In genomic region chr5:73209201-73210096, GRCm38 (mm10) we compare ENCODE assay signal across 10 mouse cellular contexts. TPM values are rescaled to one million over a fixed set of nuclear protein-coding genes. Genes with fewer than 3 reads are reported as not detected.
DNase-seq lines count a peak whose midpoint lies in the region; ATAC-seq and TF ChIP-seq lines count a peak whose summit lies in the region.
"Had no signal": no experiment of that assay in that cellular context is flagged by ENCODE, and none has a peak within 500 bp of the region (broad histone marks: within the 10 kb centered on the region; RNA-seq: fewer than 3 reads in every experiment).

No protein-coding gene starts in this region.

- TF ChIP-seq EP300 in heart, postnatal 0 days (IDR thresholded peaks at IDR 0.05; ENCODE audit: low read depth), result no peak

- TF ChIP-seq CTCF in heart, postnatal 0 days (IDR thresholded peaks at IDR 0.05; ENCODE audit: low read depth), result no peak

- WGBS in heart, postnatal 0 days, result 69% methylated on average over 20 of the region's 20 CpGs
- WGBS in kidney, embryonic 14.5 days, result 70% methylated on average over 20 of the region's 20 CpGs
- 62% methylated on average over 20 of the region's 20 CpGs for WGBS in midbrain, embryonic 16.5 days

- H3K4me3 ChIP-seq in heart, postnatal 0 days (ENCODE audit: low read depth, low read length), result no peak overlapping the region
- no peak overlapping the region for H3K4me3 ChIP-seq in kidney, embryonic 14.5 days (ENCODE audit: low read length)
- H3K4me3 ChIP-seq in midbrain, embryonic 16.5 days (ENCODE audit: low read depth, low read length), result no peak overlapping the region

- H3K9ac ChIP-seq in heart, postnatal 0 days (replicated peaks; ENCODE audit: low read depth, low read length), result no peak overlapping the region
- H3K9ac ChIP-seq in kidney, embryonic 14.5 days (ENCODE audit: low read depth, low read length), result no peak overlapping the region
- no peak overlapping the region for H3K9ac ChIP-seq in midbrain, embryonic 16.5 days (ENCODE audit: low read depth, low read length)
- H3K9ac ChIP-seq: lung, embryonic 14.5 days had no signal

- no peak for DNase-seq in heart, postnatal 0 days (ENCODE audit: low spot score)
- no peak for DNase-seq in heart, adult 18-20 months
- peak; percentile 56 for DNase-seq in brain, adult 2 months (ENCODE audit: low read depth, low spot score)
- DNase-seq in spleen, postnatal 36 days (ENCODE audit: low spot score in 2 of 2), result peak; percentile 87 to 90
- DNase-seq in gastrocnemius, adult 8-10 months (ENCODE audit: low spot score in 2 of 2), result no peak
- no peak for DNase-seq in adrenal gland, postnatal 36 days
- DNase-seq: lung, embryonic 14.5 days had no signal

- peak overlapping the region; percentile 33; the same call in 1 of the 2 replicates for H3K27ac ChIP-seq in heart, postnatal 0 days (ENCODE audit: low read depth)
- H3K27ac ChIP-seq in kidney, embryonic 14.5 days (ENCODE audit: low read depth, low read length), result no peak overlapping the region
- H3K27ac ChIP-seq in midbrain, embryonic 16.5 days (ENCODE audit: low read length), result no peak overlapping the region

- no peaks in the 10 kb centered on the region for H3K9me3 ChIP-seq in heart, postnatal 0 days (replicated peaks; ENCODE audit: control insufficient read depth, low read length)
- no peaks in the 10 kb centered on the region for H3K9me3 ChIP-seq in kidney, embryonic 14.5 days (ENCODE audit: control insufficient read depth, low read length)
- no peaks in the 10 kb centered on the region for H3K9me3 ChIP-seq in midbrain, embryonic 16.5 days (replicated peaks; ENCODE audit: control insufficient read depth, low read length, poor library complexity, severe bottlenecking)

- H3K27me3 ChIP-seq in heart, postnatal 0 days (ENCODE audit: control insufficient read depth, insufficient read depth, low read length), result no peaks in the 10 kb centered on the region
- no peaks in the 10 kb centered on the region for H3K27me3 ChIP-seq in kidney, embryonic 14.5 days (ENCODE audit: control insufficient read depth, insufficient read depth, low read length)
- H3K27me3 ChIP-seq in midbrain, embryonic 16.5 days (ENCODE audit: control insufficient read depth, insufficient read depth, low read depth, low read length), result no peaks in the 10 kb centered on the region
- H3K27me3 ChIP-seq: Patski had no signal

- peaks cover 15% of the 10 kb centered on the region for H3K36me3 ChIP-seq in heart, postnatal 0 days (replicated peaks; ENCODE audit: control insufficient read depth, insufficient read depth, low read length)
- H3K36me3 ChIP-seq in kidney, embryonic 14.5 days (ENCODE audit: control insufficient read depth, insufficient read depth, low read length), result peaks cover 10% of the 10 kb centered on the region; the same call in 1 of the 2 replicates
- no peaks in the 10 kb centered on the region for H3K36me3 ChIP-seq in midbrain, embryonic 16.5 days (ENCODE audit: control insufficient read depth, insufficient read depth, low read length)

- H3K4me1 ChIP-seq in heart, postnatal 0 days (ENCODE audit: control insufficient read depth, insufficient read depth), result peaks cover 18% of the 10 kb centered on the region
- peaks cover 9% of the 10 kb centered on the region; the same call in 1 of the 2 replicates for H3K4me1 ChIP-seq in kidney, embryonic 14.5 days (ENCODE audit: control insufficient read depth, insufficient read depth, low read length)
- H3K4me1 ChIP-seq in midbrain, embryonic 16.5 days (ENCODE audit: control insufficient read depth, insufficient read depth, low read length), result no peaks in the 10 kb centered on the region; the same call in 1 of the 2 replicates

- ATAC-seq in heart, postnatal 0 days (ENCODE audit: insufficient read depth, low read depth), result no peak
- ATAC-seq in kidney, embryonic 14.5 days (ENCODE audit: low FRiP score, low TSS enrichment), result 0 out of 2 replicates have a peak, but pooled peaks have one; percentile 11
- ATAC-seq in midbrain, embryonic 16.5 days, result no peak

- H3K4me2 ChIP-seq in heart, postnatal 0 days (ENCODE audit: low read depth, low read length), result no peak overlapping the region
- no peak overlapping the region for H3K4me2 ChIP-seq in kidney, embryonic 14.5 days (replicated peaks; ENCODE audit: low read depth, low read length)
- H3K4me2 ChIP-seq in midbrain, embryonic 16.5 days (ENCODE audit: low read length), result no peak overlapping the region
- H3K4me2 ChIP-seq: lung, embryonic 14.5 days had no signal

RNA-seq across cellular contexts. Expression of gene Fryl, which starts 47.0 kb away (rescaled TPM):
- total RNA-seq in heart, postnatal 0 days (2014; rRNA removed; ENCODE audit: low replicate concordance), result 43.0 and 46.1 TPM in 2 replicates
- polyA plus RNA-seq in heart, postnatal 0 days (2015; fragmentation: Nextera tagmentation; extraction: Ambion mirVana), result 16.9 and 19.3 TPM in 2 replicates
- 10 to 100 TPM; 28.8 to 40.5 TPM for total RNA-seq in heart, adult 18-20 months (2021)
- 36.9 and 44.3 TPM in 2 replicates for polyA plus RNA-seq in kidney, embryonic 14.5 days (2014; fragmentation: Nextera tagmentation; extraction: Ambion mirVana)
- total RNA-seq in gastrocnemius, adult 8-10 months (2022), result 10 to 100 TPM; 17.8 to 22.5 (median 18.8) TPM
- 40.0 and 47.5 TPM in 2 replicates for polyA plus RNA-seq in midbrain, embryonic 16.5 days (2015; fragmentation: Nextera tagmentation; extraction: Ambion mirVana)
- 10 to 100 TPM; 44.1 to 45.3 TPM for total RNA-seq in adrenal gland, postnatal 36 days (2021)

Comparison
In these comparisons a context has a peak if more than half of its experiments do, and no peak if none do; other contexts are left out.
1. DNase-seq: peak in brain, adult 2 months (single experiment) and spleen, postnatal 36 days (2 of 2); none in heart, postnatal 0 days (single experiment), heart, adult 18-20 months (0 of 2), gastrocnemius, adult 8-10 months (0 of 2) and adrenal gland, postnatal 36 days (0 of 2).